In genomic region chr17:53596314-53596882, GRCm38 (mm10) we compare ENCODE assay signal across 8 mouse cellular contexts. TPM values are rescaled to one million over a fixed set of nuclear protein-coding genes. Genes with fewer than 3 reads are reported as not detected.
A peak's percentile ranks its signal among the peaks of the same experiment; 100 is the strongest.
DNase-seq lines count a peak whose midpoint lies in the region; ATAC-seq and TF ChIP-seq lines count a peak whose summit lies in the region.

No protein-coding gene starts in this region.

- no peak overlapping the region for H3K4me2 ChIP-seq in hindbrain, embryonic 11.5 days (replicated peaks; ENCODE audit: low read depth, low read length)
- H3K4me2 ChIP-seq in intestine, postnatal 0 days (replicated peaks; ENCODE audit: low read depth): no peak overlapping the region
- 0 out of 2 replicates have a peak overlapping the region, but pooled peaks have one; percentile 22 for H3K4me2 ChIP-seq in liver, embryonic 16.5 days (ENCODE audit: low read depth, low read length)

- no peaks in the 10 kb centered on the region for H3K27me3 ChIP-seq in hindbrain, embryonic 11.5 days (ENCODE audit: control insufficient read depth, insufficient read depth, low read length)
- no peaks in the 10 kb centered on the region for H3K27me3 ChIP-seq in hindbrain, embryonic 10.5 days (ENCODE audit: insufficient read depth, poor library complexity, severe bottlenecking)
- H3K27me3 ChIP-seq in intestine, postnatal 0 days (replicated peaks; ENCODE audit: control insufficient read depth, insufficient read depth, low read length): no peaks in the 10 kb centered on the region
- H3K27me3 ChIP-seq in liver, embryonic 16.5 days (ENCODE audit: control insufficient read depth, insufficient read depth, low read depth, low read length): no peaks in the 10 kb centered on the region

- WGBS in hindbrain, embryonic 11.5 days: 52% methylated on average over 3 of the region's 3 CpGs
- WGBS in hindbrain, embryonic 10.5 days: 34% methylated on average over 3 of the region's 3 CpGs
- WGBS in intestine, postnatal 0 days: 51% methylated on average over 3 of the region's 3 CpGs
- 32% methylated on average over 3 of the region's 3 CpGs for WGBS in liver, embryonic 16.5 days (ENCODE audit: insufficient replicate concordance)
- 38% methylated on average over 3 of the region's 3 CpGs for WGBS in olfactory bulb, adult 2 months

- intact Hi-C loops in gastrocnemius, postnatal 36 days (cut with DNase I): no loop called here

- TF ChIP-seq POLR2A in olfactory bulb, adult 2 months (IDR thresholded peaks at IDR 0.05; ENCODE audit: insufficient read depth, low read depth, low read length): no peak

- peak; percentile 19 for DNase-seq in hindbrain, embryonic 11.5 days (ENCODE audit: low spot score)
- DNase-seq in hindbrain, embryonic 10.5 days (ENCODE audit: low spot score): no peak
- DNase-seq in c-Kit-positive CD71-positive TER-119-negative erythroid progenitor cells, embryonic 14.5 days (ENCODE audit: low read depth): peak; percentile 71
- peak; percentile 62 to 66 for DNase-seq in gastrocnemius, postnatal 36 days
- no peak for DNase-seq in thymus, adult 18-20 months

- ATAC-seq in hindbrain, embryonic 11.5 days (ENCODE audit: low FRiP score): no peak
- peak; percentile 56; the same call in 1 of the 2 replicates for ATAC-seq in intestine, postnatal 0 days
- peak; percentile 87 for ATAC-seq in liver, embryonic 16.5 days (ENCODE audit: low read depth)

- no peak overlapping the region for H3K4me3 ChIP-seq in hindbrain, embryonic 11.5 days (ENCODE audit: low read depth, low read length)
- no peak overlapping the region for H3K4me3 ChIP-seq in hindbrain, embryonic 10.5 days
- no peak overlapping the region for H3K4me3 ChIP-seq in intestine, postnatal 0 days (ENCODE audit: low read depth, low read length)
- H3K4me3 ChIP-seq in liver, embryonic 16.5 days (ENCODE audit: low read depth, low read length): no peak overlapping the region
- H3K4me3 ChIP-seq in olfactory bulb, adult 2 months (ENCODE audit: insufficient read depth, low read depth, low read length): no peak overlapping the region

- TF ChIP-seq CTCF in intestine, postnatal 0 days (IDR thresholded peaks at IDR 0.05; ENCODE audit: low read depth): no peak
- TF ChIP-seq CTCF in olfactory bulb, adult 2 months (IDR thresholded peaks at IDR 0.05; ENCODE audit: insufficient read depth, low read depth, low read length): no peak

- H3K36me3 ChIP-seq in hindbrain, embryonic 11.5 days (ENCODE audit: control insufficient read depth, insufficient read depth, low read length): no peaks in the 10 kb centered on the region
- no peaks in the 10 kb centered on the region for H3K36me3 ChIP-seq in hindbrain, embryonic 10.5 days
- H3K36me3 ChIP-seq in intestine, postnatal 0 days (ENCODE audit: control insufficient read depth, insufficient read depth): no peaks in the 10 kb centered on the region
- H3K36me3 ChIP-seq in liver, embryonic 16.5 days (ENCODE audit: control insufficient read depth, insufficient read depth): no peaks in the 10 kb centered on the region

- no peaks in the 10 kb centered on the region for H3K4me1 ChIP-seq in hindbrain, embryonic 11.5 days (replicated peaks; ENCODE audit: control insufficient read depth, insufficient read depth, low read length)
- H3K4me1 ChIP-seq in hindbrain, embryonic 10.5 days (replicated peaks): peaks cover 10% of the 10 kb centered on the region
- H3K4me1 ChIP-seq in intestine, postnatal 0 days (replicated peaks; ENCODE audit: control insufficient read depth, insufficient read depth, low read length): no peaks in the 10 kb centered on the region
- H3K4me1 ChIP-seq in liver, embryonic 16.5 days (ENCODE audit: control insufficient read depth, low read depth, low read length): peaks cover 39% of the 10 kb centered on the region
- H3K4me1 ChIP-seq in olfactory bulb, adult 2 months (ENCODE audit: control insufficient read depth, insufficient read depth, low read length): peaks cover 2% of the 10 kb centered on the region; the same call in 1 of the 2 replicates

- no peak overlapping the region for H3K9ac ChIP-seq in hindbrain, embryonic 11.5 days (ENCODE audit: low read depth, low read length)
- H3K9ac ChIP-seq in intestine, postnatal 0 days (ENCODE audit: low read depth, low read length): no peak overlapping the region
- no peak overlapping the region for H3K9ac ChIP-seq in liver, embryonic 16.5 days (ENCODE audit: low read depth, low read length)

- no peak overlapping the region for H3K27ac ChIP-seq in hindbrain, embryonic 11.5 days (ENCODE audit: low read depth, low read length)
- H3K27ac ChIP-seq in hindbrain, embryonic 10.5 days: no peak overlapping the region
- H3K27ac ChIP-seq in intestine, postnatal 0 days (ENCODE audit: low read depth, low read length): no peak overlapping the region
- H3K27ac ChIP-seq in liver, embryonic 16.5 days (ENCODE audit: low read length): peak overlapping the region; percentile 65
- H3K27ac ChIP-seq in olfactory bulb, adult 2 months (ENCODE audit: insufficient read depth, low read depth, low read length): peak overlapping the region; percentile 40; the same call in 1 of the 2 replicates

- H3K9me3 ChIP-seq in hindbrain, embryonic 11.5 days (ENCODE audit: control insufficient read depth, low read length): no peaks in the 10 kb centered on the region
- H3K9me3 ChIP-seq in hindbrain, embryonic 10.5 days: no peaks in the 10 kb centered on the region
- H3K9me3 ChIP-seq in intestine, postnatal 0 days (ENCODE audit: control insufficient read depth): no peaks in the 10 kb centered on the region
- H3K9me3 ChIP-seq in liver, embryonic 16.5 days (replicated peaks; ENCODE audit: control insufficient read depth, low read length): no peaks in the 10 kb centered on the region

RNA-seq across cellular contexts. Expression of gene Kat2b, which starts 29.7 kb away (rescaled TPM):
- polyA plus RNA-seq in hindbrain, embryonic 11.5 days (2014; fragmentation: Nextera tagmentation; extraction: Ambion mirVana): 4.4 and 9.6 TPM in 2 replicates
- polyA plus RNA-seq in hindbrain, embryonic 10.5 days (2016; fragmentation: Nextera tagmentation; extraction: Ambion mirVana): 2.5 TPM in 2 replicates
- total RNA-seq in gastrocnemius, postnatal 36 days (2021): 10 to 100 TPM; 50.9 to 62.0 TPM
- polyA plus RNA-seq in intestine, postnatal 0 days (2015; fragmentation: Nextera tagmentation; extraction: Ambion mirVana): 5.9 and 6.1 TPM in 2 replicates
- 5.2 and 5.3 TPM in 2 replicates for polyA plus RNA-seq in liver, embryonic 16.5 days (2015; fragmentation: Nextera tagmentation; extraction: Ambion mirVana)
- polyA plus RNA-seq in olfactory bulb, adult 2 months (2012; ENCODE audit: insufficient read depth, insufficient read length, low replicate concordance, missing spikeins): not detected in 2 replicates

RNA-seq across cellular contexts. Expression of gene Pp2d1, which starts 57.1 kb away (rescaled TPM):
- 0.56 and 0.77 TPM in 2 replicates for polyA plus RNA-seq in hindbrain, embryonic 11.5 days (2014; fragmentation: Nextera tagmentation; extraction: Ambion mirVana)
- 0.18 and 0.29 TPM in 2 replicates for polyA plus RNA-seq in hindbrain, embryonic 10.5 days (2016; fragmentation: Nextera tagmentation; extraction: Ambion mirVana)
- not detected for total RNA-seq in gastrocnemius, postnatal 36 days (2021)
- 0.07 and 0.27 TPM in 2 replicates for polyA plus RNA-seq in intestine, postnatal 0 days (2015; fragmentation: Nextera tagmentation; extraction: Ambion mirVana)
- polyA plus RNA-seq in liver, embryonic 16.5 days (2015; fragmentation: Nextera tagmentation; extraction: Ambion mirVana): 0.06 and 0.08 TPM in 2 replicates
- polyA plus RNA-seq in olfactory bulb, adult 2 months (2012; ENCODE audit: insufficient read depth, insufficient read length, low replicate concordance, missing spikeins): not detected in 2 replicates

Comparison
In these comparisons a context has a peak if more than half of its experiments do, and no peak if none do; other contexts are left out.
1. DNase-seq: peak in hindbrain, embryonic 11.5 days (single experiment), c-Kit-positive CD71-positive TER-119-negative erythroid progenitor cells, embryonic 14.5 days (single experiment) and gastrocnemius, postnatal 36 days (2 of 2); none in hindbrain, embryonic 10.5 days (single experiment) and thymus, adult 18-20 months (0 of 2).
2. H3K27ac ChIP-seq: peak in liver, embryonic 16.5 days (single experiment) and olfactory bulb, adult 2 months (single experiment); none in hindbrain, embryonic 11.5 days (single experiment), hindbrain, embryonic 10.5 days (single experiment) and intestine, postnatal 0 days (single experiment).